Mouse (Mus musculus): ENCODE results near the gene Psmb4. TPM values are rescaled to one million over a fixed set of nuclear protein-coding genes. Genes with fewer than 3 reads are reported as not detected.

Gene Psmb4
- polyA plus RNA-seq, 1 experiment from 2014 or later: 138 TPM

DNA sequence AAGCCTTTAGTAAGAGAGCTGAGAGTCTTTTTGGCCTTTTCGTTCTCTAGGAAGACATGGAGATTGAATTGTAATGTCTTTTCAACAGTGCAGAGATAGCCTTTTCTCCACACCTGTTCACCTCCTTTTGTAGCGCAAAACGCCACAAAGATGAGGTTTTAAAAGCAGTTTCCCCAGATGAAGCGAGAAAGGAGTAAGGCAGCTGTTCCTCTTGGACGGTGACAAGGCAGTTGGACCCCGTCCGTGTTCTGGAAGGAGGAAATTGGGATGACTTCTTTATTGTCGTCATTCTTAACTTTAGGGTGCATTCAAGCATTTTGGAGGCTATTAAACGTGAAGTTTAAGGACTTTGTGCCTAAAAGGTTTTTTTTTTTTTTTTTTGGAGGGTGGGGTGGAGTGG lies 48.1 kb downstream of the Psmb4 start:
- Histone ChIP-seq H3K4me1 (ENCODE audit: control insufficient read depth, low read depth, low read length) (peaks cover 14% of the 10 kb centered on the region), H3K27ac (ENCODE audit: low read length) (peak overlapping the region; percentile 91), H3K9me3 (replicated peaks; ENCODE audit: control insufficient read depth, low read length) (no peaks in the 10 kb centered on the region), H3K27me3 (ENCODE audit: control insufficient read depth, insufficient read depth, low read depth, low read length) (no peaks in the 10 kb centered on the region), H3K4me3 (ENCODE audit: low read depth, low read length) (peak overlapping the region; percentile 84), H3K9ac (ENCODE audit: low read depth, low read length) (peak overlapping the region; percentile 86), H3K4me2 (ENCODE audit: low read depth, low read length) (peak overlapping the region; percentile 60), H3K36me3 (ENCODE audit: control insufficient read depth, insufficient read depth) (no peaks in the 10 kb centered on the region)
- WGBS (ENCODE audit: insufficient replicate concordance): 14% methylated on average over 9 of the region's 9 CpGs
- ATAC-seq (ENCODE audit: low read depth): no peak

- Histone ChIP-seq H3K27ac (ENCODE audit: low read length) (peak overlapping the region; percentile 91), H3K9ac (ENCODE audit: low read depth, low read length) (peak overlapping the region; percentile 86), H3K27me3 (ENCODE audit: control insufficient read depth, insufficient read depth, low read depth, low read length) (no peaks in the 10 kb centered on the region), H3K4me1 (ENCODE audit: control insufficient read depth, low read depth, low read length) (peaks cover 14% of the 10 kb centered on the region), H3K4me2 (ENCODE audit: low read depth, low read length) (peak overlapping the region; percentile 60), H3K36me3 (ENCODE audit: control insufficient read depth, insufficient read depth) (no peaks in the 10 kb centered on the region), H3K9me3 (replicated peaks; ENCODE audit: control insufficient read depth, low read length) (no peaks in the 10 kb centered on the region), H3K4me3 (ENCODE audit: low read depth, low read length) (peak overlapping the region; percentile 84)
- ATAC-seq (ENCODE audit: low read depth): peak; percentile 53
- WGBS (ENCODE audit: insufficient replicate concordance): under 1% methylated on average over 58 of the region's 62 CpGs
Observed at GRCm38 (mm10) chr3:94837959-94838496, 48.7 kb downstream of the Psmb4 start.

GRCm38 (mm10) chr3:94837183-94837890 lies 49.4 kb downstream of the Psmb4 start, which contains the start of gene Pogz:
Pogz (plus strand) TSS chr3:94837567.
- Histone ChIP-seq H3K27ac (ENCODE audit: low read length) (peak within 1 kb of the TSS; percentile 91), H3K4me3 (ENCODE audit: low read depth, low read length) (peak within 1 kb of the TSS; percentile 84), H3K27me3 (ENCODE audit: control insufficient read depth, insufficient read depth, low read depth, low read length) (no peaks in the 10 kb centered on the region), H3K4me2 (ENCODE audit: low read depth, low read length) (peak within 1 kb of the TSS; percentile 60), H3K36me3 (ENCODE audit: control insufficient read depth, insufficient read depth) (no peaks in the 10 kb centered on the region), H3K9me3 (replicated peaks; ENCODE audit: control insufficient read depth, low read length) (no peaks in the 10 kb centered on the region), H3K9ac (ENCODE audit: low read depth, low read length) (peak within 1 kb of the TSS; percentile 86), H3K4me1 (ENCODE audit: control insufficient read depth, low read depth, low read length) (peaks cover 14% of the 10 kb centered on the region)
- WGBS (ENCODE audit: insufficient replicate concordance): 1% methylated on average over 43 of the region's 57 CpGs
- peak; percentile 92 for ATAC-seq (ENCODE audit: low read depth)

DNA sequence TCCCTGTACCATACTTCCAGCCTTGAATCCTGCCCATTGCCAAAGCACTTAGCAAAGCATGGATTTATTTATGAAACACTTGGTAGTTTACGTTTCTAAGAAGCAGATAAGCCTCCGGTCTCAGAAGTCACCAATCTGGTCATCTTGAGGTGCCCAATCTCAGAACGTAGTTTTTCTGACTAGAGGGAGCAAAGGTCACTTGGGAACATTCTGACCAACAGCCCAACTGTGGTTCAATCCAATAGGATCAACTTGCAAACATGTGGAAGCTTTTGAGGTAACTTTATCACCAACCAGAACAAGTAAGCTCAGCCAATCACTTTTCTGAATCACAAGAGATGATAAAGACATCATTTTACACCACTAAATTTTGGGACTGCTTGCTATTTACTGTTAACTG lies 51.4 kb downstream of the Psmb4 start:
- Histone ChIP-seq H3K4me2 (ENCODE audit: low read depth, low read length) (no peak overlapping the region), H3K4me1 (ENCODE audit: control insufficient read depth, low read depth, low read length) (peaks cover 14% of the 10 kb centered on the region), H3K9ac (ENCODE audit: low read depth, low read length) (no peak overlapping the region), H3K27ac (ENCODE audit: low read length) (no peak overlapping the region), H3K36me3 (ENCODE audit: control insufficient read depth, insufficient read depth) (no peaks in the 10 kb centered on the region), H3K27me3 (ENCODE audit: control insufficient read depth, insufficient read depth, low read depth, low read length) (no peaks in the 10 kb centered on the region), H3K4me3 (ENCODE audit: low read depth, low read length) (no peak overlapping the region), H3K9me3 (replicated peaks; ENCODE audit: control insufficient read depth, low read length) (no peaks in the 10 kb centered on the region)
- 62% methylated on average over 3 of the region's 3 CpGs for WGBS (ENCODE audit: insufficient replicate concordance)
- ATAC-seq (ENCODE audit: low read depth): no peak

Other genes with a start within 250 kb of the Psmb4 start
- not detected in 2 replicates for gene Gm10972, start 243.8 kb downstream of the Psmb4 start, polyA plus RNA-seq (2015; fragmentation: Nextera tagmentation; extraction: Ambion mirVana)
- 13.2 and 13.3 TPM in 2 replicates for gene Tuft1, start 228.1 kb downstream of the Psmb4 start, polyA plus RNA-seq (2015; fragmentation: Nextera tagmentation; extraction: Ambion mirVana)
- gene Selenbp2, start 193.4 kb downstream of the Psmb4 start, polyA plus RNA-seq (2015; fragmentation: Nextera tagmentation; extraction: Ambion mirVana): 93.0 and 115 TPM in 2 replicates
- 13.0 and 15.6 TPM in 2 replicates for gene Cgn, start 100.5 kb downstream of the Psmb4 start, polyA plus RNA-seq (2015; fragmentation: Nextera tagmentation; extraction: Ambion mirVana)
- gene Pogz, start 49.4 kb downstream of the Psmb4 start, polyA plus RNA-seq (2015; fragmentation: Nextera tagmentation; extraction: Ambion mirVana): 2.4 and 3.4 TPM in 2 replicates
- gene Selenbp1, start 46.1 kb upstream of the Psmb4 start, polyA plus RNA-seq (2015; fragmentation: Nextera tagmentation; extraction: Ambion mirVana): 139 and 163 TPM in 2 replicates
- 1.2 TPM in 2 replicates for gene Rfx5, start 67.1 kb upstream of the Psmb4 start, polyA plus RNA-seq (2015; fragmentation: Nextera tagmentation; extraction: Ambion mirVana)
- gene Pi4kb, start 87.8 kb upstream of the Psmb4 start, polyA plus RNA-seq (2015; fragmentation: Nextera tagmentation; extraction: Ambion mirVana): 7.8 and 11.6 TPM in 2 replicates
- gene Zfp687, start 128.5 kb upstream of the Psmb4 start, polyA plus RNA-seq (2015; fragmentation: Nextera tagmentation; extraction: Ambion mirVana): 6.2 and 6.8 TPM in 2 replicates
- 146 and 154 TPM in 2 replicates for gene Psmd4, start 155.7 kb upstream of the Psmb4 start, polyA plus RNA-seq (2015; fragmentation: Nextera tagmentation; extraction: Ambion mirVana)
- 8.5 and 8.9 TPM in 2 replicates for gene Pip5k1a, start 220.0 kb upstream of the Psmb4 start, polyA plus RNA-seq (2015; fragmentation: Nextera tagmentation; extraction: Ambion mirVana)
- 29.6 and 33.4 TPM in 2 replicates for gene Vps72, start 224.1 kb upstream of the Psmb4 start, polyA plus RNA-seq (2015; fragmentation: Nextera tagmentation; extraction: Ambion mirVana)
- 0.83 and 1.2 TPM in 2 replicates for gene Tmod4, start 237.5 kb upstream of the Psmb4 start, polyA plus RNA-seq (2015; fragmentation: Nextera tagmentation; extraction: Ambion mirVana)
- 24.7 and 25.5 TPM in 2 replicates for gene Scnm1, start 247.1 kb upstream of the Psmb4 start, polyA plus RNA-seq (2015; fragmentation: Nextera tagmentation; extraction: Ambion mirVana)
- gene Lysmd1, start 247.1 kb upstream of the Psmb4 start, polyA plus RNA-seq (2015; fragmentation: Nextera tagmentation; extraction: Ambion mirVana): 7.5 and 7.8 TPM in 2 replicates